Comparison of ENCODE assay signal across 16 mouse cellular contexts in the genomic region with DNA sequence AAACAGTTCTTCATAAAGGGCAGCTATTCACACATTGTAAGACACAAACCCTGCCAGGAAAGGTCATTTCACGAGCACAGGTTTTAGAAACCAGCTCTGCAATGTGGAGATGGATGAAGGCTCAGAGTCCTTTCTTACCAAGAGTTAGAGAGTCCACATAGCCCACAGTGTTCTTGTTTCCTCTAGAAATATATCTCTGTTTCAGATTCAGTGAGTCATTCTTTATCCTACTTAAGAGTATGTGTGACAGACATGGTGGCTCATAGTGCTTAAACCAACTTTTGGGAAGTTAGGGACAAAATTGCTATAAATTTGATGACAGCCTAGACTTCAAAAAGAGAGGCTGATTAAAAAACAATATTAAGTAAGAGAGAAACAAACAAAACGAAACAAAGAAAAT.
"Had no signal": no experiment of that assay in that cellular context is flagged by ENCODE, and none has a peak within 500 bp of the region (broad histone marks: within the 10 kb centered on the region; RNA-seq: fewer than 3 reads in every experiment).

No protein-coding gene starts in this region.

- ATAC-seq: liver, embryonic 12.5 days; liver, postnatal 0 days; lung, postnatal 0 days; midbrain, embryonic 13.5 days; midbrain, embryonic 15.5 days; midbrain, embryonic 16.5 days had no signal

- DNase-seq: left cerebral cortex, postnatal 4 days; liver; liver, embryonic 13.5 days; liver, postnatal 0 days; lung, adult 18-20 months; lung, adult 2 months; lung, postnatal 10 days; lung, postnatal 14 days; lung, postnatal 36 days; lung, postnatal 4 days; midbrain, embryonic 14.5 days had no signal
